Mouse (Mus musculus): ENCODE results near the gene Clrn2. TPM values are rescaled to one million over a fixed set of nuclear protein-coding genes. Genes with fewer than 3 reads are reported as not detected.

Gene Clrn2
- polyA plus RNA-seq, 1 experiment from 2014 or later, result not detected

DNA sequence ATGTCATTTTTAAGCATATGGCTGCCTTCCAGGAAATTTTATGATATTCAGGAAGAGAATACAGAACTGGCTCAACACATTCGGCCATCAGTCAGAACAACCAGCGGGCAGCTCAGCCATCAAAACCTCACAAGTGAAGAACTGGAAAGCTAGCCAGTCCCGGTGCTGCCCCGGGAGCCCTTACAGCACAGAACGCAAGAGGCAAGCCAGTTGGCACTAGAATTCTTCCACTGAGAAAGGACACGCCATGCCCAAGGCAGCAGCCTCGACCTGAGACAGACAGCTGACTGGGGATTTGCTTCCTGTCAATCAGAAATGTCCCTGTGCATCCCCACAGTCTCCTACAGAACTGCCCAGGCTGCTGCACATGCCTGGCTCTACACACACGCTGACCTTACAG is 15.2 kb upstream of the Clrn2 start:
- Histone ChIP-seq H3K4me3 (ENCODE audit: inconsistent target) (no peak overlapping the region), H3K36me3 (ENCODE audit: inconsistent target) (peaks cover 67% of the 10 kb centered on the region), H3K79me2 (ENCODE audit: inconsistent target) (no peaks in the 10 kb centered on the region), H3K27ac (no peak overlapping the region)
- 94% methylated on average over 8 of the region's 8 CpGs for WGBS (ENCODE audit: missing documents)

DNA sequence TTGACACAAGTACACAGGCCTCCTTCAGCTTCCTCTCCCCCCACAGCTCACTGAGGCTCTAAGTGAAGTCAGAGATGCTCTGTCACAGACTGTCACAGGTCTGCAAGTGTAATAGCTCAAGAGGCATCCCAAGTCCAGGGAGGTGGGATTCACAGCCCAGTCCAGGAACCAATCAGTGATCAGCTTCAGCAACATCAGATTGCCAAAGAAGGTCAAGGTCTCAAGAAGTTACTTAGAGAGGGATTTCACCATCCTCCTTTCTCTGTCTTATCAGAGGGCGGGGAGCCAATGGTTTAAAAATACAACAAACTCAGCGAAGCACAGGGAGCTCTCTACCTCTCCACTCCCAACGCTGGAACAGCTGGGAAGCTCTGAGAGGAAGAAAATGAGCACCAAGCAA is 12.4 kb upstream of the Clrn2 start:
- no peak overlapping the region for H3K4me3 ChIP-seq (ENCODE audit: inconsistent target)
- 94% methylated on average over 3 of the region's 3 CpGs for WGBS (ENCODE audit: missing documents)
- peaks cover 58% of the 10 kb centered on the region for H3K36me3 ChIP-seq (ENCODE audit: inconsistent target)
- H3K79me2 ChIP-seq (ENCODE audit: inconsistent target), result no peaks in the 10 kb centered on the region
- H3K27ac ChIP-seq, result no peak overlapping the region

DNA sequence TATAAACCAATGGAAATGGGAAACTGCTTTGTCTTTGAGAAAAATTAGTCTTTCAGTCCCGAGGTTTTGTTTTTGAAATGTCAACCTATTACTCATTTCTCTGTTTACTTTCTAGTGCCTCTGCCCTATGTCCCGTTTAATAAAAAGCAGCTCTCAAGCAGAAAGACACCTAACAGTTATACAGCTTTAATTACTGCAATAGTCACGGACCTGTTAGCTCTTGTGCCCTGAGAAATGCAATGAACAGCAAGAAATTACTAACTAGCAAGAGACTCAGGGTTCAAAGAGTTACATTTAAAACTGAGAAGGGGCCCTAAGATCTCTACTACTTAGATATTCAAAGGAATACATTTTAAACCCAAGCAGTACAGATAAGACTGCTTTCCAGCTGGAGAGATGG is 11.8 kb upstream of the Clrn2 start:
- H3K4me3 ChIP-seq (ENCODE audit: inconsistent target), result no peak overlapping the region
- no peaks in the 10 kb centered on the region for H3K79me2 ChIP-seq (ENCODE audit: inconsistent target)
- no peak overlapping the region for H3K27ac ChIP-seq
- 93% methylated on average over 3 of the region's 3 CpGs for WGBS (ENCODE audit: missing documents)
- peaks cover 60% of the 10 kb centered on the region for H3K36me3 ChIP-seq (ENCODE audit: inconsistent target)

DNA sequence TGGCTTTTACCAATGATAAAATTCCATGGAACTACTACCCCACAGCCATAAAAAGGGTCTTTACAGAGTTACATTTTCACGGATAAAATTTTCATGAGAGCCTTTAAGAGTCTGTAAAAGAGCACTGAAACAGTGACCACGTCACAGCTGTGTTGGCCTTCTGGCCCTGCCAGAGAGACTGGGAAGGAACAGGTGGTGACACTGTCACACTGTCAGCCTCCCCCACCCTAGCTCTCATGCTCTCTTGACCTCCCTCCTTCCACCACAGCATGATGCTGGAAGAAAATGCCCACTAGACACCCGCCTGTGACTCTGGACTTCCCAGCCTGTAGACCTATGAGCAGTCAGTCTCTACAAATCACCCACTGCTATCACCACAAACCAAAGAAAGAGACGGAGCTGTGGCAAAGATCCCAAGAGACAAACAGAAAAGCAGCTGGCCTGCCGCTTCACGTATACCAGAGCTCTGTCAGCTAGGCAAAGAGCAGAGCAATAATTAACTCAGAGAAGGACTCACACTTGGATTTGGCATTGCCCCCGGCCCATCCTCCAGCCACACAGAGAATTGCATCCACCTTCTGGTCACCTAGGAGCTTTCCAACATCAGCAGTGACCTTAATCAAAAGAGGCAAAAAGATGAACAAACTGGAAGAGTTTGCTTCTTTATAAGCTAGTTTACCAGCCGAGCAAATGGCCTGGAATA is 9.3 kb upstream of the Clrn2 start:
- Histone ChIP-seq H3K4me3 (ENCODE audit: inconsistent target) (no peak overlapping the region), H3K79me2 (ENCODE audit: inconsistent target) (peaks cover 14% of the 10 kb centered on the region; the same call in 1 of the 2 replicates), H3K27ac (no peak overlapping the region), H3K36me3 (ENCODE audit: inconsistent target) (peaks cover 37% of the 10 kb centered on the region; the same call in 1 of the 2 replicates)
- 93% methylated on average over 8 of the region's 8 CpGs for WGBS (ENCODE audit: missing documents)

DNA sequence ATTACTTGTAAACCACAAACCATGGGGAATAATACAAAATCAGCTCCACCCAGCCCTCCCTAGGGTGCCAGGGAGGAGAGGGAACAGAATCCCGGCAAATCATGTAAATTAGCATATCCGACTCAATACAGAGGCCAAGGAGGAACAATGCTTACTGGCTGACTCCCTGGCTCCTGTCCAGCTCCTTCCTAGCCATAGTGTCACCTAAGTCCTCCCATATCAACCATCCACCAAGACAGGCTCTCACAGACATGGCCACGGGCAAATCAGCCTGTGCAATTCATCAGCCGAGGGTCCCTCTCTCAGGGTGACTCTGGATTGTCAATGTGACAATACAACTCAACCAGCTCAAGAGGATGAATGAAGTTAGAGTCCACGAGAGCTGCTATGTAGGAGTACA is 4.9 kb upstream of the Clrn2 start:
- peaks cover 14% of the 10 kb centered on the region; the same call in 1 of the 2 replicates for H3K79me2 ChIP-seq (ENCODE audit: inconsistent target)
- 65% methylated on average over 5 of the region's 5 CpGs for WGBS (ENCODE audit: missing documents)
- H3K27ac ChIP-seq, result no peak overlapping the region
- peaks cover 8% of the 10 kb centered on the region; the same call in 1 of the 2 replicates for H3K36me3 ChIP-seq (ENCODE audit: inconsistent target)
- no peak overlapping the region for H3K4me3 ChIP-seq (ENCODE audit: inconsistent target)

DNA sequence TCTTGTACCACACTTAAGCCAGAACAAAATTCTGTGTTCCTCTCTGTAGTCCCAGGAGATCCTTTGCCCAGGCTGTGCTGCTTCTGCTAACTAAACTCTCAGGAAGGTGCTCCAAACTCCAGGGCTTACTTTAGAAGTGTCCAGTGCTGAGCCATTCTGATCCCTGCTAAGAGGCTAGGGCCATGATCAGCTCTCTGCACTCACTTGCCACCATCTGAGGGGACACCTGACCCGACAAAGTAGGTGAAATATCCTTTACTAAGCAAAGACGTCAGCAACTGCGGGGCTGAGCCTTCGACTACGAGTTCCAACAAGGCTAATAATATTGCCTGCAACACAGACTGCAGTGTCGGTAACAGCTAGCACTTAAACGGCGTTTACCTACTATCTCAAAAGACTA is 4.3 kb upstream of the Clrn2 start:
- Histone ChIP-seq H3K36me3 (ENCODE audit: inconsistent target) (peaks cover 8% of the 10 kb centered on the region; the same call in 1 of the 2 replicates), H3K79me2 (ENCODE audit: inconsistent target) (peaks cover 14% of the 10 kb centered on the region; the same call in 1 of the 2 replicates), H3K27ac (peak overlapping the region; percentile 7; the same call in 1 of the 2 replicates), H3K4me3 (ENCODE audit: inconsistent target) (peak overlapping the region; percentile 57)
- WGBS (ENCODE audit: missing documents), result 0% methylated on average over 8 of the region's 8 CpGs

DNA sequence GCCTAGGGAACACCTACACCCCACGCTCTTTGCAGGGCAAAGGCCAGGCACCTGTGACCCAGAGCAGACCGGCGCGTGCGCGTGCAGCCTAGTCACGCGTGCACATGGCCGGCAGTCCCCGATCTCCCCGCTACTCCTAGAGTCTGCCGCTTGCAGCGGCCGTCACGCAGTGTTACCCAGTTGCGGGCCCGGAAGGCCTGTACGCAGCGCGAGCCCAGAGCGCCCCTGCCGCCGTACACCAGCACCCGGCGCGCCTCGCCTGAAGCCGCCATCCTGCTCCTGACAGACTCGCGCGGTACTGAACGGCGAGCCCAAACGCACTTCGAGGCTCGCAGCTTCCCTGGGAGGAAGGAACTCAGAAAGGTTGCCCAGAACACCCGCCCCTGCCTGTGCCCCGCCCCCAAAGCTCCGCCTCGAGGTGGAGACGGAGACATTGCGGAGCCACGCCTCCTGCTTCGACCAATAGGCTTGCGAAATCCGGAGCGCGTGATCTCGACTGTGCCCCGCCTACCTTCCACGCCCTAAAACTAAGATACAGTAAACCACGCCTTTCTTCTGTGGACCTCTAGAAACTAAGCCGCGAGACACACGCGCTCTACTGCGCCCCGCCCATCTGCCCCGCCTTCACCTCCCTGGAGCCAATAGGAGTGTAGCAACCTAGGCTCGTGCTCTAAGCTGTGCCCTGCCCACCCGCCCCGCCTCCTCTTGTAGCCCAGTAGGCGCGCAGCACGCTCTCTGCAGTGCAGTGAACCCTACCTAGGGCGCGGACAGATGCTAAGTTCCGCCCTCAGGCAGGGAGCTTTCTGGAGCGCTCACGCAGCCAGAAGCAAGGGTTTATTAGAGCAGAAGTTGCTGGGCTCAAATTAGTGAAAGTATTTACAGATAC is 3.5 kb upstream of the Clrn2 start, which contains the start of gene Qdpr:
Gene Qdpr (minus strand): TSS at position 406 of the 886 bp plus-strand sequence.
- Histone ChIP-seq H3K79me2 (ENCODE audit: inconsistent target) (peaks cover 14% of the 10 kb centered on the region; the same call in 1 of the 2 replicates), H3K36me3 (ENCODE audit: inconsistent target) (peaks cover 8% of the 10 kb centered on the region; the same call in 1 of the 2 replicates), H3K4me3 (ENCODE audit: inconsistent target) (peak within 1 kb of the TSS; percentile 57), H3K27ac (peak within 1 kb of the TSS; percentile 7; the same call in 1 of the 2 replicates)
- WGBS (ENCODE audit: missing documents), result 2% methylated on average over 65 of the region's 70 CpGs

DNA sequence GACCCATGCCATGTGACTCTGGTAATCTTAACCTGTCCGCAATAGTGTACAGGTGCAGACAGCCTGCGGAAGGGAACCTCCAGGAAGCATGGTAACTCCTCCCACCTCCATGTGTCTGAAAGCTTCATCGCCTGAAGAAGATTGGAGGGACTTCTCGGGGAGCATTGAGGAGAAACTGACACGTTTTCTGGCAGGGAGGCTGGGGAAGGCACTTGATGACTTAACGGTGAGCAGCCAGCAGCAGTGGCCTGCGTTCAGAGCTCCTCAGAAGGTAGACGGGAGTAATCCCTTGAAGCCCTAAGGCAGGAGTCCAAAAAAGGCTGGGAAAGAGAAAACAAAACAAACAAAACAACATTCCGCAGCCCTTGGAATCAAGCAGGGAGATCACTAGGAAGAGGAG is 905 bp downstream of the Clrn2 start:
- Histone ChIP-seq H3K79me2 (ENCODE audit: inconsistent target) (no peaks in the 10 kb centered on the region), H3K36me3 (ENCODE audit: inconsistent target) (no peaks in the 10 kb centered on the region), H3K4me3 (ENCODE audit: inconsistent target) (no peak overlapping the region), H3K27ac (no peak overlapping the region)
- 58% methylated on average over 9 of the region's 9 CpGs for WGBS (ENCODE audit: missing documents)

DNA sequence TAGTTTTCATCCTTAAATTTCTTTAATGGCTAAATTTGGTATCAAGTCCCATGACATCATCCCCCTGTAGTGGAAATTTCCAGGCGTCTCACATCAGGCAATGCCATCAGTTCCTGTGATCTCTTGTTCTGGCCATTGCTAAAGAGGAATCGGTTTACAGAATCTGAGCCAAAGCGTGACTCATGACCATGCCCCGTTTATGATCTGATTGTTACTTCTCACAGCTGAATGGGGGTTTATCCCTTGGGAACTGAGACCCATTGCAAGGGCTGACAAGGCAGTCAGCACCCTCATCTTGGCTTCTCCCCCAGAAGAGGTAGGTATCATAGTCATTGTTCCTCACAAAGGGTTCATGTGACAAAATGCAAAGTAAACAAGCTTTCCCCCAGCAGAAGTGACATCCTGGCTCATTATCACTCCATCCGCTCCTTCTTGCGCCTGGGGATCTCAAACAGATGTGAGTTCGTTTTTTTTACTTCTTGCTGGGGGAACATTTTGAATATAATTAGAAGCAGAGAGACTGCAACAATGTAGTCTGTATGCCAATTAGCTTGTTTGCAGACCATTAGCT is 19.4 kb downstream of the Clrn2 start:
- no peaks in the 10 kb centered on the region for H3K79me2 ChIP-seq (ENCODE audit: inconsistent target)
- no peak overlapping the region for H3K27ac ChIP-seq
- 24% methylated on average over 7 of the region's 7 CpGs for WGBS (ENCODE audit: missing documents)
- H3K4me3 ChIP-seq (ENCODE audit: inconsistent target), result no peak overlapping the region
- H3K36me3 ChIP-seq (ENCODE audit: inconsistent target), result no peaks in the 10 kb centered on the region

DNA sequence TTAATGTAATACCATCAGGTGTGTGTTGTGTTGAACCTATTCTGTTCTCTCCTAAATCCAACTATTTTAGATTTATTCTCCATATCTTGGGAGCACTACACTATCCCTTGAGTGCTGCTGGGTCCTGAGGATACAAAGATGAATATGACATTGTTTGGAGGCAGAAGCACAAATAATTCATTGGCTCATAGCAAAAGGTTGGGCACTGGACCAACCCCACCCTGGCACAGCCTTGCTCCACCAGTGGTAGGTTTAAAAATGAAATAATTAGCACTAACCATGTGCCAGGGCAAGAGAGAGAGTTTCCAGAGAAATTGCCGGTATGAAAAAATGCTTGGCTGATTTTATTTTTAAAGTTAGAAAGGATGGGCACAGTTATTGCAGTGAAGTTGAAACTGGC is 20.0 kb downstream of the Clrn2 start:
- Histone ChIP-seq H3K79me2 (ENCODE audit: inconsistent target) (no peaks in the 10 kb centered on the region), H3K27ac (no peak overlapping the region), H3K36me3 (ENCODE audit: inconsistent target) (no peaks in the 10 kb centered on the region), H3K4me3 (ENCODE audit: inconsistent target) (no peak overlapping the region)
- WGBS (ENCODE audit: missing documents), result 90% methylated on average over 1 of the region's 1 CpGs

DNA sequence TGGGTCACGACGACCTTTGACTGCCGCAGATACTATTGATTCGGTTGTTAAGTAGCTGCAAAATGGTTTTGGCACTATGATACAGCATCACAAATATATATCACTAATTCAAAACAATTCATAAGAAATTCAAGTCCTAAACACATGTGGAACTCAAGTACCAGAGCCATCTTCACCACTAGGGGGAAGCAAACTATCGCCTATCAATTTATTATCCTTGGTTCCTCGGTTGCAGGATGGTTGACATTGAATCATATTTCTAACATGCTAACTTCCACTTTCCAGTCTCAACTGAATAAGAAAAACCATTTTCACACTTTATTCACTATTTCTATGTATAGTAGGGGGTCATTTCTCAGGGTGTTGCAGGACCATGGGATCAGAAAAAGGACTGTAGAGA is 20.7 kb downstream of the Clrn2 start:
- Histone ChIP-seq H3K27ac (no peak overlapping the region), H3K36me3 (ENCODE audit: inconsistent target) (no peaks in the 10 kb centered on the region), H3K79me2 (ENCODE audit: inconsistent target) (no peaks in the 10 kb centered on the region), H3K4me3 (ENCODE audit: inconsistent target) (no peak overlapping the region)
- 35% methylated on average over 6 of the region's 6 CpGs for WGBS (ENCODE audit: missing documents)

DNA sequence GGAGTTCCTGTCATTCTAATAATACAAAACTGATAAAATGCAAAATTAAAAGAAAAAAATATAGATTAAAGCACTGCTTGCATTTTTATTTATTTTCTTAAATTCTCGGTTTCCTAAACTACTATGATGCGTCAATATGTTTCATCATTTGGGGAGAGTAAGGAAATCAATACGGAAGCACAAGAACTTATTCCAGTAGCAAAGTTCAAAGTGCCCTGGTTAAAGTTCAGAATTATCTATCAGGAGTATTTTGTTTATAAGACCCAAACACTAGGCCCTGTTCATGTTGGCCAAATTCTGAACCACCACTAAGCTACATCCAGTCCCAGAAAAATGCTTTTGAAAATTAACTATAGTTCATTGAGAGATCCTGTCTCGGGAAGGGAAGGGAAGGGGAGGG is 21.2 kb downstream of the Clrn2 start:
- Histone ChIP-seq H3K79me2 (ENCODE audit: inconsistent target) (no peaks in the 10 kb centered on the region), H3K4me3 (ENCODE audit: inconsistent target) (no peak overlapping the region), H3K27ac (no peak overlapping the region), H3K36me3 (ENCODE audit: inconsistent target) (no peaks in the 10 kb centered on the region)
- WGBS (ENCODE audit: missing documents), result 82% methylated on average over 3 of the region's 4 CpGs

DNA sequence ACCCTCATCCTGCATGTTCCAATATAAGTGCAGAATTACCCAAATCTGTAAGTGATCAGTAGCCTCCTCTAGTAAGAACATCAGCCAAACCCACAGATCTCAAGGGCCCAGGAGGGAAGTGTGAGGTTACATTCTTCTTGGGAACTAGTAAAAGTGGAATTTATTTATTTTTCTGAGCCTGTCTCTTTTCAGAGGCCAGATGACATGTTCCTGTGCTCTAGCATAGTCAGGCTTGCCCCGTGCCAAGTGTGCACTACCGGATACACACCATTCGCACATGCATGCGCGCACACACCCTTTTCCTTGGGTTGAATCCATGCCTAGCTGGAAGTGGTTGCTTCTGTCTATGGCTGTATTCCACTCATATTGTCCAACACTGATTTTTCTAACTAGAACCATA is 22.2 kb downstream of the Clrn2 start:
- no peaks in the 10 kb centered on the region for H3K36me3 ChIP-seq (ENCODE audit: inconsistent target)
- no peak overlapping the region for H3K4me3 ChIP-seq (ENCODE audit: inconsistent target)
- no peaks in the 10 kb centered on the region for H3K79me2 ChIP-seq (ENCODE audit: inconsistent target)
- no peak overlapping the region for H3K27ac ChIP-seq
- WGBS (ENCODE audit: missing documents), result 90% methylated on average over 5 of the region's 5 CpGs

DNA sequence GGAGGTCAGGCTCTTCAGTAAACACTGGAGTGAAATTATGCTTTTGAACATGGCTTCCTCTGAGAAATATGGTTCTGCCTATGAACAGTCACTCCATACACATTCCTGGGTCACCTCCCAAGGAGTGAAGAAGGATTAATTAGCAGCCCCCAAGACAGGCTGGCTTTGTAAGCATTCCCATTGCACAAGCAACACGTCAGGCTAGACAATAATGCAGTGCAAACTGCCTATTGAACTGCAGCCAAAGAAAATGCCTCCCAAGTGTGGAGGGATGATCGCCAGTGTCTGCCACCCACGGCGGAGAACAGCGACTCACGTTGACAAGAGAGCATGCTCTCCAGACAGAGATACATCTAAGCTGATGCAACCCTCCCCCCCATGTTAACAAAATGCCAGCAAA is 22.7 kb downstream of the Clrn2 start:
- Histone ChIP-seq H3K27ac (no peak overlapping the region), H3K36me3 (ENCODE audit: inconsistent target) (no peaks in the 10 kb centered on the region), H3K79me2 (ENCODE audit: inconsistent target) (no peaks in the 10 kb centered on the region), H3K4me3 (ENCODE audit: inconsistent target) (no peak overlapping the region)
- WGBS (ENCODE audit: missing documents), result 84% methylated on average over 6 of the region's 6 CpGs

DNA sequence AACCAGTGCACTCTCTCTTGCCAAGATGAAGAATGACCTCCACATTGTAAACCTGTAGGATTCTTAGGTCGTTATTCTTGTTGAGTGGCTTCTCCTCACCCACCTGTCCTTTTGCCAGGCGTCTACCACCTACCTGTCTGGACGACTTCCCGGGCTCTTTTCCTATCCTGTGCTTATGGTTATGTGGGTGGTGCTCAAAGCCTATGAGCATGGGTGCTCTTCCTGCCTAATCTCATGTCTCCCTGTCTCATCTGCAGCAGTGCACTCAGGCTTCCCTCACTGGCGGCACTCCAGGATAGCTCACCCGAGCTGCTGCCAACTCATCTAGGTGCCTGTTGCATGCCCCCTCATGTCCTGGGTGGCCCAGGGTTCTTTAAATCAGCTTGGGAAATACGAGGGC is 24.1 kb downstream of the Clrn2 start:
- Histone ChIP-seq H3K4me3 (ENCODE audit: inconsistent target) (no peak overlapping the region), H3K79me2 (ENCODE audit: inconsistent target) (no peaks in the 10 kb centered on the region), H3K36me3 (ENCODE audit: inconsistent target) (no peaks in the 10 kb centered on the region), H3K27ac (no peak overlapping the region)
- 85% methylated on average over 7 of the region's 7 CpGs for WGBS (ENCODE audit: missing documents)

All from macrophage (primary cell).